Mouse (Mus musculus): ENCODE results near the gene Limd1. TPM values are rescaled to one million over a fixed set of nuclear protein-coding genes. Genes with fewer than 3 reads are reported as not detected.

The Limd1 gene
- total RNA-seq, 2 experiments from 2014 or later: 6.4 to 6.5 TPM

DNA sequence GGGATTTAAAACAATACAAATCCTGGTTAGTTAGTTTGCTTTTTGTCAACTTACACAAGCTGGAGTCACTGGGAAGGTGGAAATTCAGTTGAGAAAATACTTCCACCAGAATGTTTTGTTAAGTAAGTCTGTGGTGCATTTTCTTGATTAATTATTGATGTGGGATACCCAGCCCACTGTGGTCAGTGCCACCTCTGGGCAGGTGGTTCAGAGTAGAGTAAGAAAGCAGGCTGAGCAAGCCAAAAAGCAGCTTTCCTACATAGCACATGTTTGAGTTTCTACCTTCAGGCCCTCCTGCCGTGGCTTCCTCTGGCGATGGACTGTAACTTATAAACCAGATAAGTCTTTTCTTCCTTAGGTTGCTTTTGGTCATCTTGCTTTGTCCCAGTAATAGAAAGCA, 61.3 kb downstream of the Limd1 start:
- DNase-seq (ENCODE audit: extremely low spot score in 1 of 2, low spot score in 1 of 2): no peak

DNA sequence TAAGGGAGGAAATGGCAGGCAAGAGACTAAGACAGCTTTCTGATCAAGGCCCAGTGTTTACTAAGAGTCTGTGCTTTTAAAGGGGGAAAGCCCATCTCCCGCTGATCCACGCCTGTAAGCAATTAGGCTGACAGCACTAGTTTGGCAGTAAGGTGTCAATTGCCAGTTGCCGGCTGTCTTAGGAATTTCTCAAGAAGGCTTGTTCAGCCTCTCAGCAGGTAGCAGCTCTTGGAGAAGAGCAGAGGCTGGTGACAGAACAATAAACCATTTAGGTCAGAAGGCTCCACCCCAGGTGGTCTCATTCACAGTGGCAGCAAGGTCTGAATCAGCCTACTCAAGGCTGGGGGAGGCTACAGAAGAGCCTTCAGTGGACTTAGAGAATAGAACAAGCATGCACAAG, 76.1 kb downstream of the Limd1 start:
- DNase-seq (ENCODE audit: extremely low spot score in 1 of 2, low spot score in 1 of 2): no peak

Other genes starting within 250 kb of the Limd1 start
- 10 to 100 TPM; 42.0 to 45.1 TPM for gene Tmem158, start 217.9 kb upstream of the Limd1 start, total RNA-seq (2021)
- gene Lars2, start 111.8 kb upstream of the Limd1 start, total RNA-seq (2021): 10 to 100 TPM; 45.7 to 46.6 TPM
- gene Sacm1l, start 51.1 kb downstream of the Limd1 start, total RNA-seq (2021): 10 to 100 TPM; 51.0 to 58.1 TPM
- under 1 TPM; 0.27 to 0.28 TPM for gene Slc6a20b, start 153.9 kb downstream of the Limd1 start, total RNA-seq (2021)
- gene Ccr9, start 199.7 kb downstream of the Limd1 start, total RNA-seq (2021): under 1 TPM; 0.10 to 0.14 TPM
- gene Slc6a20a, start 200.2 kb downstream of the Limd1 start, total RNA-seq (2021): 10 to 100 TPM; 12.2 to 14.1 TPM
- 10 to 100 TPM; 60.1 to 64.8 TPM for gene Lztfl1, start 239.0 kb downstream of the Limd1 start, total RNA-seq (2021)